Mouse (Mus musculus) kidney, adult 2 months (tissue): ENCODE measurements around the gene Spag17.

Experiments used
- CTCF ChIP-seq: fragments of 200-500 bp; conservative IDR thresholded peaks from 2 replicates; pipeline ENCODE4 v1.5.1; 2011; ENCODE audit warnings: low read depth, mild to moderate bottlenecking, control low read depth, low read length, moderate library complexity, mixed read lengths; ENCODE audit not compliant: insufficient read depth, insufficient read length
- POLR2A ChIP-seq: fragments of 200-500 bp; IDR thresholded peaks from one replicate; pipeline ENCODE4 v1.6.1; 2011; ENCODE audit warnings: low read depth, low read length, control low read depth

DNA sequence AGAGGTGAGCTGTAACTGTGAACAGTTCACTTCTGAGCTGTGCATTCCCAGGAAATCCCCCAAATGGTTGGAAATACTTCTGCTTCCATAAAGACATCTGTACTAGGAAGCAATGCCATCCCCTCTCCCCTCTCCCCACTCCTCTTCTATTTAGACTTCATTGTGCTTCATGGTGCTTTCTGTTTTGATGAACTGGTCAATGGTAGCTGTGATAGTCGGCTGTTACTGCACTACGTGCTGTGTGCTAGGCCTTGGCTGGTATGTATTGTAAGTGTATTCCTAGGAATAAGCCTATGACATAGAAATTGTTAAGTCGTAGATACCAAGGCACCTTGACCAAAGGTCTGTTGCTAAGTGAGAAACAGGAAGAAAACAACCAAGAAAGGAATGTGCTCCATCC is 149.9 kb downstream of the Spag17 start:
- TF ChIP-seq CTCF (no peak), POLR2A (no peak)
